Mouse (Mus musculus): ENCODE measurements at regions not wholly inside any gene's neighbourhood (a gene's known extent, or its start where the extent isn't known, plus 50 kb on each side); places are given as distances from the start of the nearest gene placed in this dataset.

DNA sequence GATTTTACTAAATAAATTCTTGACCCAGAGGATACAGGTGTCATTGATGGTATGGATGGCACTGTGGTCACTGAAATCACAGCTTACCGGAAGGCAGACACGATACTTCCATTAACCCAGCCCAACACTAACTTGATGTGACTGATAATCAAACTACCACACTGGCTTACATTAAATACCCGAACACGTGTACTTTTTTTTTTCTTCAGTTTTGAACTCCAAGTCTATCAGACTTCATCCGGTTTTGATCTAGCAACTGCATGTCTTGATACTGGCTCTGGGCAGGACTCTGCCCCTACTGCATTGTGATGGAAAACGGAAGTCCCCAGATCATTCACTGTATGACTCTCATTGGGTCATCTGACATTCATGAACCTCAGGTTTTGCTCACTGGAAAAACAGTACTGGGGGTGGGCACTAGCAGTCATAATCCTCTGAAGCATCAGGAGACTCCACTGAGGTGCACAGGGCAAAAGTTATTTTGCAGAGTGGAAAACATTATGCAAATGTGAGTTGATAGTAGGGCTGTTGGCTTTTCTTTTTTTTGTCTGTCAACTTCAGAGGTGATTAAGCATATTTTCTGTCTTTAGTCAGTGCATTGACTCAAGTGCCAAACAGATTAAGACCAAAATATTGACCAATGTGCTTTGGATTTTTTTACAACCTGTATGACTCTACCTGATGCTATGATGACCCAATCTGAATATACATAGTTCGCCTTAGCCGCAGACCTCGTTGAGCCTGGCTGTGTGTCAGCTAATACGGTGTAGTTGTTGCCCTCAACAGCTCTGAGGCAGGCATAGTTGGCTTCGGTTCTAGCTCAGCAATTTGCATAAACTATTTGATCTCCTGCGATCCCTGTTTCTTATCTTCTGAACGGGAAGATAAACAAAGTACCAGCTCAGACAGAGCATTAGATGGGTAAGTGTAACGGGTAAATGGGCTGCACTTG, 174.1 kb upstream of the Cited2 start:
- DNase-seq (ENCODE audit: low read depth, low spot score): no peak

GRCm38 (mm10) chr10:17549711-17550637, 173.0 kb upstream of the Cited2 start:
- DNase-seq (ENCODE audit: low read depth, low spot score): no peak

DNA sequence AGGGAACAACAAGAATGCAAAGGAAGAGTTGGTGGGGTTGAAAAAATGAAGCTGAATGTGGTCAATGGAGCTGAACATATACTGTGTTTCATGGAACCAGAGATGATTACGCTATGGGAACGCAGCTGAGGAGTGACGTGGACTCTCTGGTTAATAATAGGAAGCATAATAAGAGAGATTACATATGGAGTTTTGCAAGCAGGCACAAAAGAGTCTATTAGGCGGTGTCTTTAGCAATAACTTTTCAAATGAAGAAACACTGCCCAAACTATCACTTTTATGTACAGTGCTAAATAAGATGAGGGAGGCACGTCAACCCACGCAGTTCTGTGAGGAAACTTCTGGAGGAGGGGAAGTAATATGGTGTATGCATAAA, 172.4 kb upstream of the Cited2 start:
- DNase-seq (ENCODE audit: low read depth, low spot score): no peak

DNA sequence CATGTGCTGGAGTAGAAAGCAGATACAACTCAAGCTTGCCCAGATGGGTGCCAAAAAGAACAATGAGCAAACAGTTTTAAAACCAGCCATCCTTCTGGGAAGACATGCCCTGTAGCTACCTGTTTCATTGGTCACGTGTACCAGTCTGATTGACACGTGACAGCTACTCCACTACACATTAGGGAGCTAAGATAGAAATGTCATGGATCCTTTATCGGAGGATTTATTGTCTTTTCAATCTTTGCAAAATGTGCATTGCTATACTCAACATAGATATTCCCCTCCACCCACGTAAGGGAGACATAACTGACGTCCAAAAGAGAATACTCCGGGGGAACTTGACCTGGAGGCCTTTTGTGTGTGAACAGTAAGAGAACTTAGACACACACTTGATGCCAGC, 171.1 kb upstream of the Cited2 start:
- DNase-seq (ENCODE audit: low read depth, low spot score): no peak

DNA sequence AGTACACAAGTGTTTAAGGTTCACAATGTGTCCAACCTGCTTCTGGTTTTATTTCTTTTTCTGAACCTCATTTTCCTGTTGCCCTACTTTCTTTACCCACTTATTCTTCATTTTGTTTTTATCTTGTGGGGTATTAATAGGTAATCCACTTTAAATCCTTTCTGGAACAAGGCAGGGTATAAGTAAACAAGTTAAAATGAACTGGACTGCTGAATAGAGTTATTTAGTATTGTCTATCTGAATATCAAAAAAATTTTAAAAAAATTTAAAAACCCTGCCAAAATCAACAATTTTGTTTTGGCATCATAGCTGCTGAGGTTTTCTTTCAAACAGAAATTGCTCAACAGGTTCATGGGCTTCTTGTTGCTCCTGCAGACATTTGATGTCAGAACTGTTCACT, 170.7 kb upstream of the Cited2 start:
- no peak for DNase-seq (ENCODE audit: low read depth, low spot score)

DNA sequence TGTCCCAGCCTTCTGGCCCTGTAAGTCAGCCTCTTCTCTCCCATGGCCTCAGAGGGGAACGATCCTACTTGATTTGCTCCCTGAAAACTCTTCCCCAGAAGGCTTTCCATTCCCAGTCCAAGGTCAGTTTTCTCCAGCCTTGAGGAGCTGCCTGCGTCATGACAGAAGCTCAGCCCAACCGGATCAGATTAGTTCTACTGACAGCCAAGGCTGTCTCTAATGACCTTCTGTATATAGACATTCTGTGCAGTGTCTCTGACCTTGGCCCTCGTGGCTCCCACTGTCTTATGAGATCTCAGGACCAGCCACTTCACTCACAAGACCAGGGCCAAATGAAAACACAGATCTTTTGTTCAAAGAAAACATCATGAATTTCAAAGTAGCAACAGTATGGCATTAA, 166.6 kb upstream of the Cited2 start:
- no peak for DNase-seq (ENCODE audit: low read depth, low spot score)

DNA sequence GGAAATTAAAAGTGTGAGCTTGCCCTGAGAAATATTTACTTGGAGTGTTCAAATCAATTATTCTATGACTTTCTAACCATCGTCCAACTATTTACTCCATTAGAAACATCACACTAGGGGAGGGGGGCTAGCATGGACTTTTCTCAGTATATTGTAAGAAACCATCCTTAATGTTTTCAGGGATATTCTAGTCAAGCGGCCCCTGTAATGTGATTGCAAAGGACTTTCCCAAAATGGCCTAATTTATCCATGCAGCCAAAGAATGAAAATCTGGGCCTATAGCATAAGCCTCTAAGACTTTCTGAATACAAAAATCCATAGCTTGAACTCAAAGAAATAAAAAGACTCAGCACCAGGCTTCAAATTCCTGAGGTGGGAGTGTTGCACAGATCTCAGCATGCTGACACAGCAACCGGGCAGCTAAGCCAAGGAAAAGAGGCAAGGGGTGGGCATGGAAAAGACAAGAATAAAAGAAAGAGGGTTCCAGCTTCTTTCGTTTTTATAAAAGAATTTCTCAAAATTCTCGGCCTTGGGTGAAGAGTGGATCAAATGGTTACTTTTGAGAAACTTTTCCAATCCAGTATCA, 163.6 kb upstream of the Cited2 start:
- DNase-seq (ENCODE audit: low read depth, low spot score): no peak

DNA sequence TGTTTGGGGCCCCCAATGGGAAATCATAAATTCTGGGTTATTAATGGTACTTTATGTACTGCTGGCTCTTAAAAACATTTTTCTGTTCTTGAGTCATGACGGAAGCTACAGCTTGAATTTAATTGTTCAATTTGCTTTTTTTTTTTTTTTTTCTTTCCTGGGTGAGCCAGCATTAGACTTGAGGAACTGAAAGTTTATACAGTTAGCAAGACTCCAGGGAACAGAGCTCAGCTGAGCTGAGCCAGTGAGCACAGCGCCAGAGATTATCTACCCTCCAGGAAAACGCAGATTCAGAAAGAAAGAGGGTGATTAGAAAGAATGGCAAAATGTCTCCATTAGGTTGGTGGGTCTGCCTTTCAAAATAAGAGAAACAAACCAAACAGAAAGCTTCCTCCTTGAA, 163.0 kb upstream of the Cited2 start:
- no peak for DNase-seq (ENCODE audit: low read depth, low spot score)

- DNase-seq (ENCODE audit: low read depth, low spot score): no peak
These were observed 161.6 kb upstream of the Cited2 start for GRCm38 (mm10) chr10:17561466-17561865.

DNA sequence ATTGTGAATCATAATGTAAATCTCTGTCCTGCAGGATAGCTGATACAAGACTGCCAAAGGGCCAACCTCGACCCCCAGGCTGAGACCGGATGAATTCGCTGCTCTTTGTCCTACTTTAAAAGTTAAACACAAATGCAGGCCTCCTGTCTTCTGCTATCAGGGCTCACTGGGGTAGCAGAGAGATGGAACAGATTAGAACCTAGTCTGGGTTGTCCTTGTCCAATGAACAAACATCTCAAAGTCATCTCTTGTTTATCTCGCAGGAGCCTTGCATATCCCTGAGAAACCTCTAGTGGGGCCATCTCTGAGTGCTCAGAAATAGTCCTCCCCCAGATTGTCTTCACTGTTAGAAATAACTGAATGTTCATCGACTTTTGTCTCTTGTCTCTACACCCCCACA, 161.0 kb upstream of the Cited2 start:
- no peak for DNase-seq (ENCODE audit: low read depth, low spot score)

DNA sequence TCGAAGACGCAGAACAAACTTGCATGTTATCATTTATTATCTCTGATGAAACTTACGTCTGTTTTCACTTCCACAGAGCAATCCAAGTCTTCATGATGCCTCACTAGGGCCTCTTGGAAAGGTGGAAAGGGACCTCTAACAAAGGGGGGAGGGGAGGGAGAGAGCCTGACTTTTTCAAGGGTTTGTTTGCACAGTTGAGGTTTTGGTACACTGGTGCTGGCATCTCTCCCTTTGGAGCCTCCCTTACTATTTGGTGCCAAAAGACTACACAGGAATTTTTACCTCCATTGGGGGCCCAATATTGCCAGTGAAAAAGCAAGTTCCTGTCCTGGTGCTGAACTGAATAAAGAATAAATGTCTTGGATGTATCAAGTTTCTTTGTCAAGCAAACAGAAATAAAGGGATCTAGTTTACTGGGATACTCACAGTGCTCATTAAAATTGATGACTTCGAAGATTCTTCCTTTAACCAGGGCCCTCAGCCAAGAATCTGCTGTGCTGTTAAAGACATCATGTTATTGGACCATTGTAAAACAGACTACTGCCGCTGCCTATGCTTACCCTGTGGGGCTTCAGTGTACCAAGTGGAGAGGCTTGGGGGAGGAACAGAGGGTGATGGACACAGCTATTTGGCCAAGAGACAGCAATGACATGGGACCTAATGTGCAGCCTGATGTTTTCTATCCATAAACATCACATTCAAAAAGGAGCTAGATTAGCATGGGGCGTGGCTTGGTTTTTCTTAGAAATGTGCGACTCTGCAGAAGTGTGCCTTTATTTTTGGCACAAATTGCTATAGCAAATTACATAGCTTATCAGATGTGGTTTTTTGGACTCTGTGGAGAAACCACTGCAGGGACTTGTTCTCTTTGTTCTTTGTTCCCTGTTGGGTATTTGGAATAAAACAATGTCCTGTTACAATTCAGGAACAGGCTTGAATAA, 160.3 kb upstream of the Cited2 start:
- DNase-seq (ENCODE audit: low read depth, low spot score): no peak

DNA sequence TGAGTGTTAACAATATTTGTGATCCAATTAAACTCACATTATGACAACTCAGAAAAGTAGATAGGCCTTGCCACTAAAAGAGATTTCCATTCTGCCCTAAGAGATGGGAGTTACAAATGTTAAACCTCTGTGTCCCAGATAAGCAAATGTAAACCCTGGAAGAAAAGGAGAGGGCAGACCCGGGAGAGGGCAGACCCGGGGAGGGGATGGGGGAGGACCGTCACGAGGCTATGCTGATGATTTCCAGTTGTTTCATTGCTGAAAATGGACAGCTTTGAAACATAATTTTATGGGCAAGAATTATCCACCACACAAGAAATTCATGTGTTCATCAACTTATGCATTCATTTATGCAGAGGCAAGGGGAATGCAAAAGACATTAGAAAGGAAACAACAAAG, 159.7 kb upstream of the Cited2 start:
- no peak for DNase-seq (ENCODE audit: low read depth, low spot score)

- no peak for DNase-seq (ENCODE audit: low read depth, low spot score)
These were observed 158.0 kb upstream of the Cited2 start for GRCm38 (mm10) chr10:17564895-17565620.

DNA sequence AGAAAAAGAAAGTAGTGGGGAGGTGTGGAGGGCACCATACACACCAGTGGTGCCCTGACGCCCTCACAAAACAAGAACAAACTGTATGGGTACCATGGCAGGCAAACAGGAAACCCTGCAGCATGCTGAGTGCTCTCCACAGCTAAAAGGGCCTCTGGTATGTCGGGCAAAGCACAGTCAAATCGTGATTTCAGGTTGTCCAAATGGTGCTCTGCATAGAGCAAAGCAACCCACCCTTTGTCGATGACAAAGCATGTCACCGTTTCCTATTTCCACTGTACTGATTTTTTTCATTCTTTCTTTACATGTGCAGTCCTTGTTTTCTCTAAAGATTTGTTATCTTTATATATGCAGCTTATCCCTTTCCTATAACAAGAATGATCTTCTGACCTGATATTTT, 156.0 kb upstream of the Cited2 start:
- no peak for DNase-seq (ENCODE audit: low read depth, low spot score)

DNA sequence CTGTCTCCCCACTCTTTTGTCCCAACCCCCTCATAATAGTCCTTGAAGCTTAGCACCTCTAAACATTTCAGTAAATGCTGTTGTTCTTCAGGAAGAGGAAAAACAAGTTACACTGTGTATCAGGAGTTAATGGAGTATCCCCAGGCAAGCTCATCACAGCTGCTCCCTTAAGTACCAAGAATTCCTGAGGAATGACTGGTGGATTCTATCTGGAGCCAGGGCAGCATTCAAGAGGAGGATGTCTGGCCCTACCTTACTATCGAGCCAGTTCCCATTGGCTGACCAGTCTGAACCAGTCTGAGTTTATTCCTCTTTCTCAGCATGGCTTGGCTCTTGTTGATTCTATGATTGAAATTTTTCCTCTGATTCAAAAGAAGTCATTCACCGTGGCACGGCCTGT, 155.4 kb upstream of the Cited2 start:
- DNase-seq (ENCODE audit: low read depth, low spot score): no peak

DNA sequence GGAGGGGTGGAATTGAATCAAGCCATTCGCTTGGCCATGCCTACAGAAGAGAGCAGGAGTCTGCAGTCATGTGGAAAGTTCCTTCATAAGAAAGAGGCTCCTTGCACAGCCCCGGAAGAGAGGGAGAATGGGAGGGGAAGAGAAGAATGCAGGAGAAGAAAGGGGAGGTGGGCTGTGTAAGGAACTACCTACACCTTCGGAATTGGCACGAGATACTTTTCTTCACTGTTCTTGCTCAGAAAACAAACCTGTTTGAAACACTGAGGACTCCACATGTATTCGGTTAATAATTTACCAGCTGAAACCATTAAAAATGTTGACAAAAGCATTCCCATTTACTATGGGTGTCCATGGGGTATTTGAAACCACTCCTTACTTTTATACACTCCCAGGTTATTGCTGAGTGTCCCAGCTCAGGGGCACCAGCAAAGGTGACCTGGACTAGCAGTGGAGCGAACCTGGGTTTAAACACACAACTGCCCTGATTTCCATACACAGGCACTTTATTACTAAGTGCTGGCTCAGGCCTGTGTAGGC, 153.4 kb upstream of the Cited2 start:
- no peak for DNase-seq (ENCODE audit: low read depth, low spot score)

GRCm38 (mm10) chr10:17574894-17575293, 148.1 kb upstream of the Cited2 start:
- DNase-seq (ENCODE audit: low read depth, low spot score): no peak

DNA sequence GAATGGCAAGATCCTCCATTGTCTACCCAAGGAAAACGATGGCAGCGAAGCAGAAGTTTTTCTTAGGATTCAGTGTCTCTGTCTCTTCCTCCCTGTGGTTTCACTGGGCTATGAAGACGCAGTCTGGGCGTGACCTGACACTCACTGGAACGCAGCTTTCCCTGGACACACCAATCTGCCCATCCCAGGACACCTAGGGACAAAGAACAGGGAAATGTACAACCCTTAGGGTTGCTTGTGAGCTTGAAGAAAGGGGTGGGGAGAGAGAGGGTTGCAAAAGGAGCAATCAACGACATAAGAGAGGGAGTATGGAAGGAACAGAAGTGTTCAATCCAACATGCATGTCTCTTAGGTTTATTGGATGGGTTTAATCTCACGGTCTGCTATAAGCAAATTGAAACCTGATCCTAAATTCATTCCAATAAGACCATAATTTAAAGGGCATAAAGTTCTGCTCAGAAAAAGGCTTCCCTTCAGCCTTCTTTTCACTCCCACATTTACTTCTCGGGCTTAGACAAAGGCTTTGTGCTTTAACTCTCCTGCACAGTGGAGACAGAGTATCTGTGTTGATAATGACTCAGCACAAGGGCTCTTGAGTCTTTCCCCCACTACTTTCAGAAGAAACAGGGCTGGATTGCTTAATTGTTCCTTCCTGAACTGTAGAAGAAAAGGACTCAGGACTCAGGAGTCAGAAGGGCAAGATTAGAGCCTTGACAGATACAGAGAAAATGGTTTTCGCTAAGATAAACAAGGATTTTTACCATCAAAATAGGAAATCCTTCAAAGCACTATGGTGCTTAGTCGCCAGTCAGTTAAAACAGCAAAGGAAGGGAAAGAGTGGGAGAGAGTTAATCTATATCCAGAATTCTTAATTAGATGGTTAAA, 147.3 kb upstream of the Cited2 start:
- no peak for DNase-seq (ENCODE audit: low read depth, low spot score)

DNA sequence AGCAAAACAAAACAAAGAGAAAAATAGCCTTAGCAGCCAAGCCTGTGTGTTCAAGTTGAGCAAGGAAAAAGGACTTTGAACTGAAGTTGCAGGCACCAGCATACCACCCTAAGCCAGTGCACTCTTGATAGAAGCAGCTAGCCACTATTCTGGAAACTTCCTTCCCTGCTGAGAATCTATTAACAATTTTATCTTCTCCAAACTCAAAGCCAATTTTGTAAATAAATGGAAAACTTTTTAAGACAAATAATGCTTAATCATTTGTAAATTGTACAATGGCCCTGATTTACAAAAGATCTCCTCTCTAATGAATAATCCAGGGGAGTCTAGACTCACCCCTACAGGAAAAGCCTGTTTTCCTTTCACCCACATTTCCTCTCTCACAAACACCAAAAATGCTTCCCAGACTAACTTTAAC, 146.7 kb upstream of the Cited2 start:
- no peak for DNase-seq (ENCODE audit: low read depth, low spot score)
